Mouse (Mus musculus): Measurements from ENCODE around the gene Gpr162. TPM values are rescaled to one million over a fixed set of nuclear protein-coding genes. Genes with fewer than 3 reads are reported as not detected.

Gpr162 gene
- total and polyA plus RNA-seq, 3 experiments: 0.48 to 2.0 (median 1.7) TPM

DNA sequence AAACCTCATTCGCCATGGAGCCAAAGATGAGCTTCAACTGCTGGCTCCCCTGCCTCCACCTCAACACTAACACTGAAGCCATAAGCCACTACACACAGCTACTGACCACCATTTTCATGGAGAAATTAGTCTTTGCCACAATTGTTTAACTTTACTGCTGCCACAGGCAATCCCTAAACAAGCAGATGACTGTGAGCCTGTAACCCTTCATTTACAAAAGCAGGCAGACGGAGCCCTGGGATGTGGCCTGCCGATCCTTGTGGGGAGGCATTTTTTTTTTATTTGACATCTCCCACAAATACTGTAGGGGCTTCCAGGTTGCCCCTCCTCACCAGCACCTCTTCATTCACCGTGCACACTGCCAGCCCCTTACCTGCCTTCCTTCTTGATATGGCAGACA is 47.2 kb downstream of the Gpr162 start:
- Histone ChIP-seq H3K79me2 (replicated peaks; ENCODE audit: control insufficient read depth, extremely low read depth, insufficient read depth, poor library complexity, severe bottlenecking) (peaks cover 22% of the 10 kb centered on the region), H3K36me3 (replicated peaks in 1 of 2; ENCODE audit: control insufficient read depth in 1 of 2, insufficient read depth in 1 of 2, low read length in 1 of 2) (peaks cover 69 to 84% of the 10 kb centered on the region in 2 experiments), H3K4me3 (replicated peaks in 1 of 3; ENCODE audit: low read depth in 2 of 3, low read length in 2 of 3, poor library complexity in 1 of 3) (no peak overlapping the region), H3K4me1 (ENCODE audit: control insufficient read depth in 1 of 2, insufficient read depth in 2 of 2) (peaks cover 5 to 20% of the 10 kb centered on the region in 2 experiments), H3K4me2 (ENCODE audit: insufficient read depth, low read depth, poor library complexity, severe bottlenecking) (no peak overlapping the region), H3K27me3 (replicated peaks) (no peaks in the 10 kb centered on the region), H3K27ac (ENCODE audit: insufficient read depth, low read depth) (no peak overlapping the region), H3K9ac (ENCODE audit: insufficient read depth, low read depth) (no peak overlapping the region), H3K9me3 (replicated peaks; ENCODE audit: low read length) (no peaks in the 10 kb centered on the region)
- no peak for TF ChIP-seq NELFE (IDR thresholded peaks at IDR 0.05; ENCODE audit: low read depth, low read length)
- no peak for TF ChIP-seq MYC (IDR thresholded peaks at IDR 0.05; ENCODE audit: low read depth, low read length)
- no peak for TF ChIP-seq RCOR1 (conservative IDR thresholded peaks at IDR 0.05; ENCODE audit: low read depth, low read length)
- no peak for TF ChIP-seq USF1 (IDR thresholded peaks at IDR 0.05; ENCODE audit: low read depth, low read length)
- TF ChIP-seq E2F4 (IDR thresholded peaks at IDR 0.05; ENCODE audit: insufficient replicate concordance, low read depth, low read length): no peak
- no peak for TF ChIP-seq ELF1 (IDR thresholded peaks at IDR 0.05; ENCODE audit: low read depth, low read length)
- TF ChIP-seq BHLHE40 (IDR thresholded peaks at IDR 0.05; ENCODE audit: low read depth, low read length): no peak
- TF ChIP-seq POLR2A (IDR thresholded peaks at IDR 0.05; ENCODE audit: low read depth, low read length): no peak
- no peak for TF ChIP-seq MAZ (IDR thresholded peaks at IDR 0.05; ENCODE audit: low read depth, low read length)
- TF ChIP-seq EP300 (IDR thresholded peaks at IDR 0.05; ENCODE audit: low read length): no peak
- TF ChIP-seq PAX5 (IDR thresholded peaks at IDR 0.05; ENCODE audit: low read length): no peak
- in situ Hi-C loops (cut with MboI; ENCODE audit: low pct_ligation_motif_present, low pct_unique_long_range_greater_than_20kb, low sequenced_read_pairs) (no loop called here), dilution Hi-C loops (cut with MboI; ENCODE audit: extremely low pct_ligation_motif_present, extremely low pct_unique_long_range_greater_than_20kb, low sequenced_read_pairs) (no loop called here)
- DNase-seq (ENCODE audit: extremely low read depth): no peak

DNA sequence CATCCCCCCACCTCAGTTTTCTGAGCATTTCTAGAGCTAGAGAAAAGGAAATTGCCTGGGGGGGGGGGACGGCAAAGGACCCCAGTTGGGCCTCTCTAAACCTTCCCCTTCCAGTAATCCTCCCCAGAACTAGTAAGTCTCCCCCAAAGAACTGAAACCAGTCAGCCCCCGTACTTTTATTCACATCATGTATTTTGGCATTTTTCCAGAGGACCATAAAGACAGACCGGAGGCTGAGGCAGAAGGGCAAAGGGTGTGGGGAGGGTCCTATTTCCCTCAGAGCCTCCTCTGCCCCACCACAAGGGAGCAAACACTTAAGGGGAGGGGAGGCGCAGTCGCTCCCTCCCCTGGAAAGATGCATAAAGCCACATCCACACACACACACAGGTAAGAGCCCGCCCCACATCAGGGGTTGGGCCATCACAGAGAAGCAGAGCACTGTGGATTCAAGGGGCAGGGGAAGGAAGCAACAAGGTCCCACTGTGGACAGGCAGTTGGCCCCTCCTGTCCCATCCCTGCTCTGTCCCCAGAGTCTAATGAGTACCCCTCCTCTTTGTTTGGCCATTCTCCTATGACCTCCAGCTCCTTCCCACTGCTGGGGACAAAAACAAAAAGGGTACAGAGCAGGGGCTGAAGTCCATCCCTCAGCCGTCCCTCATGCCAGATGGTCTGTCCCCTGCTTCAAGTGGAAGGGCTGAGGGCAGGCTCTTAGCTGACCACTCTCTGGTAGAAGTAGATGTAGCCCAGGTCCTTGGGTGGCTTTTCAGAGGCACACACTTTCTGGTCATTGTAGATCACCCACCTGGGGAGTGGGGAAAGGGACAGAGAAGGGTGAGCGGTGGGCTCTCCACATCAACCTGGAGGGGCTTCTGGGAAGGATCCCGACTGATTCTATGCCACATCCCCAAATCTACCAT is 48.7 kb downstream of the Gpr162 start:
- H3K4me1 ChIP-seq (ENCODE audit: control insufficient read depth in 1 of 2, insufficient read depth in 2 of 2): peaks cover 5 to 27% of the 10 kb centered on the region in 2 experiments

More for the DNA sequence above, 48.7 kb downstream of the Gpr162 start:
- no peaks in the 10 kb centered on the region for H3K27me3 ChIP-seq (replicated peaks)
- H3K4me2 ChIP-seq (ENCODE audit: insufficient read depth, low read depth, poor library complexity, severe bottlenecking): no peak overlapping the region
- dilution Hi-C loops (cut with MboI; ENCODE audit: extremely low pct_ligation_motif_present, extremely low pct_unique_long_range_greater_than_20kb, low sequenced_read_pairs) (no loop called here), in situ Hi-C loops (cut with MboI; ENCODE audit: low pct_ligation_motif_present, low pct_unique_long_range_greater_than_20kb, low sequenced_read_pairs) (no loop called here)
- no peak for TF ChIP-seq GABPA (IDR thresholded peaks at IDR 0.05; ENCODE audit: insufficient replicate concordance, low read depth, low read length)
- TF ChIP-seq BHLHE40 (IDR thresholded peaks at IDR 0.05; ENCODE audit: low read depth, low read length): no peak
- no peak for TF ChIP-seq CTCF (conservative IDR thresholded peaks at IDR 0.05 in 1 of 2, IDR thresholded peaks at IDR 0.05 in 1 of 2; ENCODE audit: low read depth in 2 of 2, low read length in 2 of 2)
- no peak for TF ChIP-seq ZNF384 (IDR thresholded peaks at IDR 0.05; ENCODE audit: low read depth, low read length)
- no peak for TF ChIP-seq NELFE (IDR thresholded peaks at IDR 0.05; ENCODE audit: low read depth, low read length)
- no peak for TF ChIP-seq ZKSCAN1 (IDR thresholded peaks at IDR 0.05; ENCODE audit: borderline replicate concordance, low read depth, low read length)
- TF ChIP-seq JUND (conservative IDR thresholded peaks at IDR 0.05; ENCODE audit: low read depth, low read length): no peak
- TF ChIP-seq POLR2A (IDR thresholded peaks at IDR 0.05; ENCODE audit: low read depth, low read length): no peak
- no peak for TF ChIP-seq POLR2AphosphoS2 (IDR thresholded peaks at IDR 0.05; ENCODE audit: low read depth, low read length)
- no peak for TF ChIP-seq CHD1 (IDR thresholded peaks at IDR 0.05; ENCODE audit: low read depth, low read length)
- TF ChIP-seq RAD21 (IDR thresholded peaks at IDR 0.05; ENCODE audit: low read depth, low read length): no peak
- no peak for TF ChIP-seq SIN3A (IDR thresholded peaks at IDR 0.05; ENCODE audit: low read length)
- no peak for TF ChIP-seq PAX5 (IDR thresholded peaks at IDR 0.05; ENCODE audit: low read length)
- TF ChIP-seq KAT2A (IDR thresholded peaks at IDR 0.05; ENCODE audit: insufficient replicate concordance, low read length): no peak
- TF ChIP-seq UBTF (IDR thresholded peaks at IDR 0.05; ENCODE audit: low read depth, low read length): no peak
- no peak overlapping the region for H3K9ac ChIP-seq (ENCODE audit: insufficient read depth, low read depth)
- H3K36me3 ChIP-seq (replicated peaks in 1 of 2; ENCODE audit: control insufficient read depth in 1 of 2, insufficient read depth in 1 of 2, low read length in 1 of 2): peaks cover 69 to 81% of the 10 kb centered on the region in 2 experiments
- no peak overlapping the region for H3K27ac ChIP-seq (ENCODE audit: insufficient read depth, low read depth)
- H3K4me3 ChIP-seq (replicated peaks in 1 of 3; ENCODE audit: low read depth in 2 of 3, low read length in 2 of 3, poor library complexity in 1 of 3): no peak overlapping the region
- H3K9me3 ChIP-seq (replicated peaks; ENCODE audit: low read length): no peaks in the 10 kb centered on the region
- peaks cover 23% of the 10 kb centered on the region for H3K79me2 ChIP-seq (replicated peaks; ENCODE audit: control insufficient read depth, extremely low read depth, insufficient read depth, poor library complexity, severe bottlenecking)
- DNase-seq (ENCODE audit: extremely low read depth): no peak
